Mouse (Mus musculus): ENCODE results near the gene Olfr1395.

DNA sequence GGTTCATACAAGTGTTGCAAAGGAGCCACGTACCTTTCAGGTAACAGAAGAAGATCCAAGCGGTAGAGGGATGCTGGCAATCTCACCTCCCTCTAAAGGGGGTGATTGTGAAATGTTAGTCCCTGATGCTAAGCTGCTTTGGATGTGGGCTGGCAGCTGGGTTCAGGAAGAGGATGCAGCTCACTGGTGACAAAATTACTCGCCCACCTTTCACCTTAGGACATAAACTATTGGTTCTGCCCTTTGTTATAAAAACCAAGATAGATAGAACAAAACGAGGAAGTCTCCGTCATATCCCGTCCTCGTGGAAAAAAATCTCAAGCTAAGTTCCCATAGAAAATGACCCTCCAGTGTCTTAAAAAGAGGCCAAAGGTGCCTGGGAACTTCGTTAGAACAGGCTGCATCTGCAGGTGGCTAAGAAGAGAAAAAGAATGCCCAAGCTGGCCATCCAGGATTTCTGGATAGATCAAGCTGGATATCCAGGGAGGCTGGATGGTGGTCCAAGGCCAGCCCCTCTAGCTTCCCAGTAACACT lies 44.9 kb downstream of the Olfr1395 start, which contains the start of gene Btnl9:
- TF ChIP-seq CTCF (IDR thresholded peaks at IDR 0.05; ENCODE audit: control insufficient read depth, insufficient read depth, low read length), result no peak
- TF ChIP-seq POLR2A (IDR thresholded peaks at IDR 0.05; ENCODE audit: borderline replicate concordance, control insufficient read depth, low read depth, low read length), result no peak
